Mouse (Mus musculus) T-helper 1 cell (primary cell): ENCODE measurements around the gene Gm4201.
"Not testable (repeated sequence)": the region's sequence is repeated elsewhere in the genome, so short reads cannot be mapped to it uniquely, and the experiment has no call there.

Source experiments
- in situ Hi-C: fragments of 300-600 bp; cut with MboI, MseI; formaldehyde crosslinking; loops from one replicate; pipeline ENCODE4 v1.15.1; 2025; ENCODE audit warnings: high pct_unique_total_duplicates

Gene Gm4201

GRCm38 (mm10) chr7:22565243-22565642, at the start of gene Gm4201:
TSS of gene Gm4201 (minus strand) at chr7:22565343.
- in situ Hi-C loops, result not testable (repeated sequence)

GRCm38 (mm10) chr7:22588027-22588426, 22.9 kb upstream of the Gm4201 start, which contains the start of gene Gm4565:
TSS of gene Gm4565 (minus strand) at chr7:22588127.
- in situ Hi-C loops, result not testable (repeated sequence)

DNA sequence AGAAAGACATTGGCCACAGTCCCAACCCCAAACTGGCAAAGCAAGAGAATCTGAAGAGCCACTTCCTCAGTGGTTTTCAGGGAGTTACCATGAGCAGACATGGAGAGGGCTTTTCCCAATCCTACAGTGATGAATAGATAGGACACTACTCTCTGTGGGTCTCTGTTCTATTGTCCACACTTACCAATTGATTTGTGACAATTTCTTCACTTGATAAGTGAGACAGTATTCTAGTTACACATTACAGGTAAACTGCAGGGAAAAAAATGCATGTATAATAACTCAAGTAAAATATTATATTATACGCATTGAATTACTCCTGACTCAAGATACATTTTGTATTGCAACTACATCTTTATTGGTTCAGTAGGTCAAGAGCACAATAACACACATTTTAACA, 30.4 kb downstream of the Gm4201 start, which contains the start of gene Gm8677:
TSS of gene Gm8677 (minus strand) at position 101 of the 400 bp plus-strand sequence.
- in situ Hi-C loops, result not testable (repeated sequence)

GRCm38 (mm10) chr7:22522667-22523066, 42.5 kb downstream of the Gm4201 start, which contains the start of gene Vmn1r152:
TSS of gene Vmn1r152 (plus strand) at chr7:22522967.
- in situ Hi-C loops, result not testable (repeated sequence)
